Mouse (Mus musculus) brain, embryonic 14.5 days (tissue): Measurements from ENCODE around the gene Arl8a.

Experiments used
- CTCF ChIP-seq: fragments of 200-500 bp; IDR thresholded peaks from 2 replicates; pipeline ENCODE4 v1.5.1; 2012; ENCODE audit warnings: inconsistent platforms, mild to moderate bottlenecking, moderate library complexity, borderline replicate concordance; ENCODE audit not compliant: insufficient read depth, insufficient read length; ENCODE audit errors: extremely low read depth
- POLR2A ChIP-seq: fragments of 200-500 bp; IDR thresholded peaks from 2 replicates; pipeline ENCODE4 v1.6.1; 2012; ENCODE audit warnings: mild to moderate bottlenecking, inconsistent platforms, borderline replicate concordance; ENCODE audit not compliant: poor library complexity, insufficient read depth, insufficient read length, severe bottlenecking; ENCODE audit errors: extremely low read depth

GRCm38 (mm10) chr1:135177724-135178123, 31.1 kb downstream of the Arl8a start:
- no peak for TF ChIP-seq POLR2A
- TF ChIP-seq CTCF, result no peak
